Mouse (Mus musculus): Measurements from ENCODE around the gene Serp2.

GRCm38 (mm10) chr14:76594351-76594885, 37.7 kb upstream of the Serp2 start:
- TF ChIP-seq CTCF (IDR thresholded peaks at IDR 0.05; ENCODE audit: insufficient read depth, low read length) = no peak
- TF ChIP-seq POLR2A (IDR thresholded peaks at IDR 0.05; ENCODE audit: borderline replicate concordance, extremely low read depth, low read depth, low read length) = no peak
